Mouse (Mus musculus): Measurements from ENCODE around the gene Tmem82. TPM values are rescaled to one million over a fixed set of nuclear protein-coding genes. Genes with fewer than 3 reads are reported as not detected.

Tmem82 gene
- polyA plus RNA-seq, 1 experiment from 2014 or later, result 5.4 TPM

GRCm38 (mm10) chr4:141564660-141565059 lies 53.8 kb downstream of the Tmem82 start:
- Histone ChIP-seq H3K4me1 (ENCODE audit: insufficient read depth, low read length) (peaks cover 5% of the 10 kb centered on the region; the same call in 1 of the 2 replicates), H3K9me3 (ENCODE audit: low read length) (no peaks in the 10 kb centered on the region), H3K4me3 (ENCODE audit: low read length) (no peak overlapping the region), H3K9ac (replicated peaks; ENCODE audit: low read length) (no peak overlapping the region), H3K27me3 (ENCODE audit: insufficient read depth, low read length) (no peaks in the 10 kb centered on the region), H3K36me3 (ENCODE audit: insufficient read depth, low read length) (no peaks in the 10 kb centered on the region), H3K4me2 (replicated peaks; ENCODE audit: low read depth, low read length) (no peak overlapping the region), H3K27ac (ENCODE audit: low read length) (no peak overlapping the region; the same call in 1 of the 2 replicates)
- no peak for ATAC-seq (ENCODE audit: low FRiP score, low TSS enrichment)
- 82% methylated on average over 3 of the region's 3 CpGs for WGBS

DNA sequence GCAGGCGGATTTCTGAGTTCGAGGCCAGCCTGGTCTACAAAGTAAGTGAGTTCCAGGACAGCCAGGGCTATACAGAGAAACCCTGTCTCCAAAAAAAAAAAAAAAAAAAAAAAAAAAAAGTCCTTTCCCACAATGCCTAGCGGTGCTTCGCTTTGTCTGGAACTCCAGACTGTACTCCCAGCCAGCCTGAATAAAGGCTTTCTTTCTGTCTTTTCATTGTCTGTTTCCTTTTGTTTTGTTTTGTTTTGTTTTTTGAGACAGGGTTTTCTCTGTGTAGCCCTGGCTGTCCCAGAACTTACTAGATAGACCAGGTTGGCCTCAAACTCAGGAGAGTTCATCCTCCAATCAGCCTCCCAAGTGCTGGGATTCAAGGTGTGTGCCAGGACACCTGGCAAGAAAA lies 54.2 kb downstream of the Tmem82 start:
- Histone ChIP-seq H3K4me1 (ENCODE audit: insufficient read depth, low read length) (peaks cover 9% of the 10 kb centered on the region), H3K9ac (replicated peaks; ENCODE audit: low read length) (no peak overlapping the region), H3K9me3 (ENCODE audit: low read length) (no peaks in the 10 kb centered on the region), H3K27ac (ENCODE audit: low read length) (no peak overlapping the region), H3K4me3 (ENCODE audit: low read length) (no peak overlapping the region), H3K36me3 (ENCODE audit: insufficient read depth, low read length) (no peaks in the 10 kb centered on the region), H3K4me2 (replicated peaks; ENCODE audit: low read depth, low read length) (no peak overlapping the region), H3K27me3 (ENCODE audit: insufficient read depth, low read length) (no peaks in the 10 kb centered on the region)
- ATAC-seq (ENCODE audit: low FRiP score, low TSS enrichment), result no peak
- WGBS, result 95% methylated on average over 4 of the region's 4 CpGs

Other genes starting within 250 kb of the Tmem82 start
- 14.7 and 17.8 TPM in 2 replicates for gene Clcnka, start 219.9 kb downstream of the Tmem82 start, polyA plus RNA-seq (2015; fragmentation: Nextera tagmentation; extraction: Ambion mirVana)
- gene Clcnkb, start 202.6 kb downstream of the Tmem82 start, polyA plus RNA-seq (2015; fragmentation: Nextera tagmentation; extraction: Ambion mirVana), result 34.2 and 48.4 TPM in 2 replicates
- 0.58 and 0.80 TPM in 2 replicates for gene Hspb7, start 197.9 kb downstream of the Tmem82 start, polyA plus RNA-seq (2015; fragmentation: Nextera tagmentation; extraction: Ambion mirVana)
- not detected in 2 replicates for gene Srarp, start 182.5 kb downstream of the Tmem82 start, polyA plus RNA-seq (2015; fragmentation: Nextera tagmentation; extraction: Ambion mirVana)
- 41.7 and 43.1 TPM in 2 replicates for gene Zbtb17, start 174.0 kb downstream of the Tmem82 start, polyA plus RNA-seq (2015; fragmentation: Nextera tagmentation; extraction: Ambion mirVana)
- gene Spen, start 80.0 kb downstream of the Tmem82 start, polyA plus RNA-seq (2015; fragmentation: Nextera tagmentation; extraction: Ambion mirVana), result 9.3 and 10.5 TPM in 2 replicates
- gene Fblim1, start 12.5 kb downstream of the Tmem82 start, polyA plus RNA-seq (2015; fragmentation: Nextera tagmentation; extraction: Ambion mirVana), result 76.4 and 85.2 TPM in 2 replicates
- gene Slc25a34, start 5.2 kb upstream of the Tmem82 start, polyA plus RNA-seq (2015; fragmentation: Nextera tagmentation; extraction: Ambion mirVana), result 0.54 and 0.69 TPM in 2 replicates
- gene Plekhm2, start 46.3 kb upstream of the Tmem82 start, polyA plus RNA-seq (2015; fragmentation: Nextera tagmentation; extraction: Ambion mirVana), result 6.4 TPM in 2 replicates
- gene Rsc1a1, start 67.0 kb upstream of the Tmem82 start, polyA plus RNA-seq (2015; fragmentation: Nextera tagmentation; extraction: Ambion mirVana), result 0.62 TPM in 1 of 2 replicates, not detected in the other
- gene Ddi2, start 104.8 kb upstream of the Tmem82 start, polyA plus RNA-seq (2015; fragmentation: Nextera tagmentation; extraction: Ambion mirVana), result 19.1 and 20.9 TPM in 2 replicates
- 1.7 and 2.0 TPM in 2 replicates for gene Agmat, start 128.0 kb upstream of the Tmem82 start, polyA plus RNA-seq (2015; fragmentation: Nextera tagmentation; extraction: Ambion mirVana)
- gene Dnajc16, start 172.3 kb upstream of the Tmem82 start, polyA plus RNA-seq (2015; fragmentation: Nextera tagmentation; extraction: Ambion mirVana), result 5.4 and 5.8 TPM in 2 replicates
- 30.2 and 31.8 TPM in 2 replicates for gene Casp9, start 175.0 kb upstream of the Tmem82 start, polyA plus RNA-seq (2015; fragmentation: Nextera tagmentation; extraction: Ambion mirVana)
- gene Cela2a, start 207.5 kb upstream of the Tmem82 start, polyA plus RNA-seq (2015; fragmentation: Nextera tagmentation; extraction: Ambion mirVana), result 0.17 TPM in 1 of 2 replicates, not detected in the other
- not detected in 2 replicates for gene Ctrc, start 227.7 kb upstream of the Tmem82 start, polyA plus RNA-seq (2015; fragmentation: Nextera tagmentation; extraction: Ambion mirVana)

Measured in kidney, embryonic 16.5 days (tissue).